Mouse (Mus musculus): ENCODE data around the gene Olfr1418. TPM values are rescaled to one million over a fixed set of nuclear protein-coding genes. Genes with fewer than 3 reads are reported as not detected.

Olfr1418 gene
- polyA plus RNA-seq, 1 experiment from 2014 or later = not detected

DNA sequence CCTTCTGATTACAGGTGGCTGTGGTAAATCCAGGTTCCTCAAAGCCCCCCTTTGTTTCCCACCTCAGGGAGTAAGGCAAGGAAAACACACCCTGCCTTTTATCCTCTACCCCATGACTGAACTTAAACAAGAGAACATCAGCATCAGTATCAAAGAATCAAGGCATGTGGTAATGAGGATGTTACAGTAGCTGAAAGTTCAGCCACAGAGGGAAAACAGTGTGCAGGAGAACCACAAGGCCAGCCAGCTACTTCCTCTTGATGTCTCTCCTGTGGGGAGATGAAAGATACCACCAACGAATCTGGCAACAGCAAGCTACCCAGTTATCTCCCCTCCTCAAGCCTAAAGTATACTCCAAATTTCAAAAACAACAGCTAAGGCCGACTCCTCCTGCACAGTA is 53.6 kb downstream of the Olfr1418 start:
- no peaks in the 10 kb centered on the region for H3K4me1 ChIP-seq (replicated peaks; ENCODE audit: insufficient read depth, low read length)
- ATAC-seq (replicated peaks; ENCODE audit: low FRiP score, low read depth) = no peak
- no peak overlapping the region for H3K4me3 ChIP-seq (replicated peaks; ENCODE audit: low read depth, low read length)
- no peak overlapping the region for H3K9ac ChIP-seq (ENCODE audit: low read depth, low read length)
- H3K27ac ChIP-seq = no peak overlapping the region
- 0 out of 2 replicates have a peak, but pooled peaks cover 1% of the 10 kb centered on the region for H3K36me3 ChIP-seq (ENCODE audit: insufficient read depth, low read length)
- 75% methylated on average over 2 of the region's 2 CpGs for WGBS
- TF ChIP-seq CTCF (IDR thresholded peaks at IDR 0.05; ENCODE audit: low read depth) = no peak
- DNase-seq (ENCODE audit: low spot score) = no peak
- H3K27me3 ChIP-seq (ENCODE audit: insufficient read depth, low read length) = no peaks in the 10 kb centered on the region
- no peaks in the 10 kb centered on the region for H3K9me3 ChIP-seq (replicated peaks; ENCODE audit: low read length)
- no peak overlapping the region for H3K4me2 ChIP-seq (ENCODE audit: low read length)

DNA sequence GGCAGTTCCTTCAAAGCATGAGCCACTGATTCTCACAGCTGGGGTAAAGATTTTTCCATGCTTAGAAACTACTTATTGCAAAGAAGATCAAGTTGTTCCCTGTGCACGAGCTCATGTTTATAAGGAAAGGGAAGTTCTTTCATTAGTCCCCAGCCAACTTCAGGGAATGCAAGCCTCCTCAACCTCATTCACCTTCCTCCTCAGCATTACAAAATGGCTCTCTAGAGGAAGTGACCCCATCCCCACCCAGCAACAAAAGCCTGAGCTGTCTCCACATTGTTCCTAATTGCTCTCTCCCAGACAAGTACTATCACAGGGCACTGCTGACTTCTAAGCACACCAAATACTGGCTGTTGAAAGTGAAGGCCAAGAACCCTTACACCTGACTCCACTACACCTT is 56.4 kb downstream of the Olfr1418 start:
- Histone ChIP-seq H3K36me3 (ENCODE audit: insufficient read depth, low read length) (0 out of 2 replicates have a peak, but pooled peaks cover 3% of the 10 kb centered on the region), H3K4me3 (replicated peaks; ENCODE audit: low read depth, low read length) (no peak overlapping the region), H3K27ac (no peak overlapping the region), H3K9me3 (replicated peaks; ENCODE audit: low read length) (no peaks in the 10 kb centered on the region), H3K27me3 (ENCODE audit: insufficient read depth, low read length) (no peaks in the 10 kb centered on the region), H3K9ac (ENCODE audit: low read depth, low read length) (no peak overlapping the region), H3K4me1 (replicated peaks; ENCODE audit: insufficient read depth, low read length) (no peaks in the 10 kb centered on the region), H3K4me2 (ENCODE audit: low read length) (no peak overlapping the region)
- no peak for TF ChIP-seq CTCF (IDR thresholded peaks at IDR 0.05; ENCODE audit: low read depth)
- DNase-seq (ENCODE audit: low spot score) = no peak
- no peak for ATAC-seq (replicated peaks; ENCODE audit: low FRiP score, low read depth)
- WGBS = 40% methylated on average over 1 of the region's 1 CpGs

Other genes with a start within 250 kb of the Olfr1418 start
- gene Ms4a2, start 237.3 kb downstream of the Olfr1418 start, polyA plus RNA-seq (2015; fragmentation: Nextera tagmentation; extraction: Ambion mirVana) = 4.6 and 4.8 TPM in 2 replicates
- not detected in 2 replicates for gene Ms4a3, start 220.2 kb downstream of the Olfr1418 start, polyA plus RNA-seq (2015; fragmentation: Nextera tagmentation; extraction: Ambion mirVana)
- not detected in 2 replicates for gene Oosp2, start 200.5 kb downstream of the Olfr1418 start, polyA plus RNA-seq (2015; fragmentation: Nextera tagmentation; extraction: Ambion mirVana)
- not detected in 2 replicates for gene Oosp1, start 169.9 kb downstream of the Olfr1418 start, polyA plus RNA-seq (2015; fragmentation: Nextera tagmentation; extraction: Ambion mirVana)
- not detected in 2 replicates for gene Oosp3, start 164.0 kb downstream of the Olfr1418 start, polyA plus RNA-seq (2015; fragmentation: Nextera tagmentation; extraction: Ambion mirVana)
- gene Gif, start 113.5 kb downstream of the Olfr1418 start, polyA plus RNA-seq (2015; fragmentation: Nextera tagmentation; extraction: Ambion mirVana) = not detected in 2 replicates
- gene Mrpl16, start 90.7 kb downstream of the Olfr1418 start, polyA plus RNA-seq (2015; fragmentation: Nextera tagmentation; extraction: Ambion mirVana) = 66.7 and 69.8 TPM in 2 replicates
- 42.5 and 46.1 TPM in 2 replicates for gene Stx3, start 41.7 kb downstream of the Olfr1418 start, polyA plus RNA-seq (2015; fragmentation: Nextera tagmentation; extraction: Ambion mirVana)
- gene Olfr1417, start 21.8 kb downstream of the Olfr1418 start, polyA plus RNA-seq (2015; fragmentation: Nextera tagmentation; extraction: Ambion mirVana) = 0.14 TPM in 1 of 2 replicates, not detected in the other
- not detected in 2 replicates for gene Olfr1419, start 14.0 kb upstream of the Olfr1418 start, polyA plus RNA-seq (2015; fragmentation: Nextera tagmentation; extraction: Ambion mirVana)
- gene Olfr1420, start 25.5 kb upstream of the Olfr1418 start, polyA plus RNA-seq (2015; fragmentation: Nextera tagmentation; extraction: Ambion mirVana) = 0.08 TPM in 2 replicates
- 11.4 and 13.0 TPM in 2 replicates for gene Patl1, start 51.3 kb upstream of the Olfr1418 start, polyA plus RNA-seq (2015; fragmentation: Nextera tagmentation; extraction: Ambion mirVana)
- 6.1 and 6.2 TPM in 2 replicates for gene Osbp, start 104.9 kb upstream of the Olfr1418 start, polyA plus RNA-seq (2015; fragmentation: Nextera tagmentation; extraction: Ambion mirVana)
- not detected in 2 replicates for gene Olfr1423, start 180.3 kb upstream of the Olfr1418 start, polyA plus RNA-seq (2015; fragmentation: Nextera tagmentation; extraction: Ambion mirVana)
- gene Olfr1424, start 201.6 kb upstream of the Olfr1418 start, polyA plus RNA-seq (2015; fragmentation: Nextera tagmentation; extraction: Ambion mirVana) = not detected in 2 replicates
- not detected in 2 replicates for gene Olfr1425, start 216.7 kb upstream of the Olfr1418 start, polyA plus RNA-seq (2015; fragmentation: Nextera tagmentation; extraction: Ambion mirVana)
- not detected in 2 replicates for gene Olfr1426, start 230.9 kb upstream of the Olfr1418 start, polyA plus RNA-seq (2015; fragmentation: Nextera tagmentation; extraction: Ambion mirVana)
- gene Olfr1427, start 242.3 kb upstream of the Olfr1418 start, polyA plus RNA-seq (2015; fragmentation: Nextera tagmentation; extraction: Ambion mirVana) = not detected in 2 replicates

Measured in kidney, postnatal 0 days (tissue).